Mouse (Mus musculus) forebrain, embryonic 14.5 days (tissue): Measurements from ENCODE around the gene Mgmt. TPM values are rescaled to one million over a fixed set of nuclear protein-coding genes. Genes with fewer than 3 reads are reported as not detected.
A peak's percentile ranks its signal among the peaks of the same experiment; 100 is the strongest.

ENCODE experiments used
- ATAC-seq: fragments of 200-750 bp; cut with Nextera tagmentation; 2 replicates; pipeline ENCODE4 v1.8.0; 2017; ENCODE audit warnings: mild to moderate bottlenecking, moderate library complexity
- DNase-seq: peaks from one replicate; pipeline ENCODE4 v3.0.0-alpha.2; 2015; ENCODE audit warnings: low spot score
- H3K27ac ChIP-seq: fragments of 300-500 bp; sonication (generic); 2 replicates; pipeline ENCODE4 v1.5.1; 2014; ENCODE audit warnings: low read depth, mild to moderate bottlenecking, control low read depth, low read length, moderate library complexity
- H3K27me3 ChIP-seq: fragments of 300-500 bp; sonication (generic); replicated peaks from 2 replicates; pipeline ENCODE4 v1.6.1; 2014; ENCODE audit warnings: low read length, control low read depth, mixed read lengths; ENCODE audit not compliant: control insufficient read depth, insufficient read depth
- H3K36me3 ChIP-seq: fragments of 300-500 bp; sonication (generic); 2 replicates; pipeline ENCODE4 v1.6.1; 2014; ENCODE audit warnings: low read length, control low read depth; ENCODE audit not compliant: control insufficient read depth, insufficient read depth
- H3K4me1 ChIP-seq: fragments of 300-500 bp; sonication (generic); 2 replicates; pipeline ENCODE4 v1.6.1; 2014; ENCODE audit warnings: antibody characterized with exemption, low read length, control low read depth; ENCODE audit not compliant: control insufficient read depth, insufficient read depth
- H3K4me2 ChIP-seq: fragments of 300-500 bp; sonication (generic); 2 replicates; pipeline ENCODE4 v1.6.1; 2014; ENCODE audit warnings: mild to moderate bottlenecking, control low read depth, low read length
- H3K4me3 ChIP-seq: fragments of 300-500 bp; sonication (generic); 2 replicates; pipeline ENCODE4 v1.5.1; 2014; ENCODE audit warnings: low read depth, low read length, control low read depth
- H3K9ac ChIP-seq: fragments of 300-500 bp; sonication (generic); 2 replicates; pipeline ENCODE4 v1.6.1; 2014; ENCODE audit warnings: mild to moderate bottlenecking, low read length, control low read depth, moderate library complexity
- H3K9me3 ChIP-seq: fragments of 300-500 bp; sonication (generic); replicated peaks from 2 replicates; pipeline ENCODE4 v1.6.1; 2016; ENCODE audit warnings: low read length, control low read depth, mixed read lengths; ENCODE audit not compliant: control insufficient read depth
- WGBS: fragments of 180-500 bp; shearing (Covaris S2); extraction: QIAGEN DNeasy Blood & Tissue Kit; methylation state at CpG from one replicate; pipeline ENCODE4 v1.1.7; 2014; 5-methylcytosine and 5-hydroxymethylcytosine counted together
- polyA plus RNA-seq: library from polyadenylated mRNA; unstranded; fragments of >200 nt; fragmentation: Nextera tagmentation; extraction: Ambion mirVana; gene quantifications from 2 replicates; pipeline ENCODE4 v1.2.1, GENCODE M21; 2014

The Mgmt gene
- polyA plus RNA-seq, 1 experiment from 2014 or later = 1.6 TPM

DNA sequence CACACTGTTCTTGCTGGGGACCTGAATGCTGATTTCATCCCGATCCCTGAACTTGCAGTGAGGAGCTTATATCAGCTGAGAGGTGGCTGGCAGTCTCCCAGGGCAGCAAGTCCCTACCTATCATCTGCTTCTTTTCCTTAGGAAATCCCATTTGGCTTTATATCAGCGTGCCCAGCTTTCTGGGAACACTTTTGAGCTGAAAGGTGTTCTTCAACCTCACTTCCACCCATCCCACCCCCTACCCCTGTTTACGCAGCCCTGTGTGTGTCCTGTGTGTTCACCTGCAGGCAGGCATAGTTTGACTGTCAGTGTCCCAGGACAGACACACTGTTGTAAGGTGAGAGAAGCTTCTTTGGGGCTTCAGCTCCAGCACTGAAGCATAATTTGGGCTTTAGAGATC lies 119.0 kb downstream of the Mgmt start:
- H3K4me1 ChIP-seq = no peaks in the 10 kb centered on the region
- no peak for ATAC-seq
- no peaks in the 10 kb centered on the region for H3K36me3 ChIP-seq
- no peak overlapping the region for H3K4me2 ChIP-seq
- no peak overlapping the region for H3K4me3 ChIP-seq
- H3K27me3 ChIP-seq = no peaks in the 10 kb centered on the region
- WGBS = 62% methylated on average over 3 of the region's 3 CpGs
- H3K27ac ChIP-seq = no peak overlapping the region
- DNase-seq = no peak
- H3K9me3 ChIP-seq = no peaks in the 10 kb centered on the region
- no peak overlapping the region for H3K9ac ChIP-seq

DNA sequence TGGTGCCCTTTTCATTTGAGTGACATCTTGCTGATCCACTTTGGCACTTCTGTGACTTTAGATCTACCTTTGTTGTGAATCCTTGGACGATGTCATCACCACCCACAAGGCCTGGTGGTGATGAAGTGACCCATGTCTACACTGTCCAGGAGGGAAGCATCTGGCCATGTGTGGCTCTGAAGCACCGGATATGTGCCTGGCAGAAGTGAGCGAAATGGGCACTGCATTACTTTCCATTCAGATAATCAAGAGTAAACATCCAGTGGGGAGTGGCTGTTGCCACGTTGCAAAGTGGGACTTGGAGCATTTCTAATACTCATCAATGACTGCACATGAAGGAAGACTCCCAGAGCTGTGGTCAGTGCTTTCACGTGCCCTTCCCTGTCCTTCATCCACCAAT lies 124.2 kb downstream of the Mgmt start:
- no peaks in the 10 kb centered on the region for H3K36me3 ChIP-seq
- no peak for ATAC-seq
- no peaks in the 10 kb centered on the region for H3K4me1 ChIP-seq
- no peak for DNase-seq
- H3K9me3 ChIP-seq = no peaks in the 10 kb centered on the region
- H3K27me3 ChIP-seq = 0 out of 2 replicates have a peak, but pooled peaks cover 2% of the 10 kb centered on the region
- no peak overlapping the region for H3K4me2 ChIP-seq
- WGBS = 87% methylated on average over 5 of the region's 5 CpGs
- no peak overlapping the region for H3K4me3 ChIP-seq
- H3K27ac ChIP-seq = no peak overlapping the region
- no peak overlapping the region for H3K9ac ChIP-seq

DNA sequence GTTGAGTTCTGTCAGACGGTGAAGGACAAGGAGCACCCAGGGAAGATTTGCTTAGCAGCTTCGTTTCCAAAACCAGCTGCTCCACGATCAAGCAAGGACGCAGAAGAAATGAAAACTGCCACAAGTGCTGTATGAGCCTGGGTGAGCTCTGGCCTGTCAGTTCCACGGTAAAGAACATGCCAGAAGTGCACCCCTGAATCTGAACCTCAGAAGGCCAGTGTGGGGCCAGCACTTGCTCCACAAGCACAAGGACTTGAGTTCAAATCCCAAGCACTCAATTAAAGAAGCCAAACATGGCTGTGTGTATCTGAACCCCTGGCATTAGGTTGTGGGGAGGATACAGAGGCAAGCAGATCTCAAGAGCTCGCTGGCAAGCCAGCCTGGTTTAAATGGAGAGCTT lies 125.8 kb downstream of the Mgmt start:
- no peaks in the 10 kb centered on the region for H3K36me3 ChIP-seq
- ATAC-seq = no peak
- DNase-seq = no peak
- 0 out of 2 replicates have a peak, but pooled peaks cover 2% of the 10 kb centered on the region for H3K27me3 ChIP-seq
- no peaks in the 10 kb centered on the region for H3K9me3 ChIP-seq
- H3K4me2 ChIP-seq = no peak overlapping the region
- no peak overlapping the region for H3K27ac ChIP-seq
- H3K4me3 ChIP-seq = no peak overlapping the region
- no peak overlapping the region for H3K9ac ChIP-seq
- H3K4me1 ChIP-seq = no peaks in the 10 kb centered on the region
- WGBS = 87% methylated on average over 6 of the region's 6 CpGs

DNA sequence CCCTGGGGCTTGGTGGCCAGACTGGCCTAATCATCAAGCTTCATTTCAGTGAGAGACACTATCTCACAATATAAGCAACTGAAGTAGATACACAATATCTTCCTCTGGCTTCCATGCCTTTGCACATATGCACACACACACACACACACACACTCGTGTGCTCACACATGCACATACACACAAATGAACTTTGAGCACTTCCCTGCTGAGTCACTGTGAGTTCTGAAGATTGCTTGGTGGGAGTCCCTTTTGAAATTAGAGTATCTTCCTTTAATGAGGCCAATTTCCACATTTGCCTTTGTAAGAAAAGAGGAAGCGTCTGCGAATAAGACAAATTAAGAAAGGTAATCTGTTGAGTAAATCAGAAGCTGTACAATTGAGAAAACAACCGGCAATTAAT lies 136.4 kb downstream of the Mgmt start:
- Histone ChIP-seq H3K9ac (no peak overlapping the region), H3K36me3 (no peaks in the 10 kb centered on the region), H3K27me3 (no peaks in the 10 kb centered on the region), H3K4me2 (no peak overlapping the region), H3K27ac (no peak overlapping the region), H3K4me3 (no peak overlapping the region), H3K9me3 (no peaks in the 10 kb centered on the region), H3K4me1 (no peaks in the 10 kb centered on the region)
- no peak for ATAC-seq
- 74% methylated on average over 4 of the region's 4 CpGs for WGBS
- DNase-seq = no peak

DNA sequence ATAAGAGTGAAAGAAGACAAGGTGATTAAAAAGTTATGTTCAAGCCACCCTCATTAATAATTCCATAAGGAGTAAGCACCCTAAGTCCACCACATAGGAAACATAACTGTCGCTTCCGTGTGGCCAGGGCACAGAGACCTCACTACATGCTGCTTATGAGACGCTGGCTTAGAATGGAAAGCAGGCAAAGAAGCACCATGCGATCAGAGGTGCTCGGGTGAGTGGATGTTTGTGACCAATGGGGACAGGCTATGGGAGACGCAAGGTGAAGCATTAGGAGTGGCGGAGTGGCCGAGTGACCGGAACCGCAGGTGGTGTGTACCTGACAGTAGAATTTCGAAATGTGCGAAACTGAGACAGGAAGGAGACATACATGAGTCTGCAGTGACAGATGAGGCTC lies 138.8 kb downstream of the Mgmt start:
- no peaks in the 10 kb centered on the region for H3K36me3 ChIP-seq
- no peaks in the 10 kb centered on the region for H3K27me3 ChIP-seq
- H3K4me3 ChIP-seq = no peak overlapping the region
- no peak overlapping the region for H3K4me2 ChIP-seq
- no peak overlapping the region for H3K27ac ChIP-seq
- DNase-seq = no peak
- no peaks in the 10 kb centered on the region for H3K9me3 ChIP-seq
- H3K4me1 ChIP-seq = peaks cover 3% of the 10 kb centered on the region
- no peak overlapping the region for H3K9ac ChIP-seq
- 97% methylated on average over 12 of the region's 12 CpGs for WGBS
- no peak for ATAC-seq

DNA sequence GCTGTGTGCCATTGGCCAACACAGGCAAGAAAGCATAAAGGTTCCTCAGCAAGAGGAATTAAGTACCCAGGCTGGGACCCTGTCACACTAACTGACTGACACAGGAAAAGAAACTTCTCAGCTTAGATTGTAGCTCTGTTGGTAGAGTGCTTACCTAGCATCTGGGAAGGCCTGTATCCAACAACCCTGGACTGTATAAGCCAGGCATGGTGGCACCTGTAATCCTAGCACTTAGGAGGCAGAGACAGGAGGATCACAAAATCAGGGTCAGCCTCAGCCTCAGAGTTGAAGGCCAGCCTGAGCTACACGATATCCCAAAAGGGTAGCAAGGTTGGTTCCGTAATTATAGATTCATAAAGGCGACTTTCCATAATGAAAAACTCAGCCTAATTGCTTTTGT lies 140.6 kb downstream of the Mgmt start:
- DNase-seq = no peak
- Histone ChIP-seq H3K4me2 (no peak overlapping the region), H3K4me1 (peaks cover 7% of the 10 kb centered on the region), H3K27ac (no peak overlapping the region), H3K4me3 (no peak overlapping the region), H3K36me3 (no peaks in the 10 kb centered on the region), H3K9ac (no peak overlapping the region), H3K27me3 (no peaks in the 10 kb centered on the region), H3K9me3 (no peaks in the 10 kb centered on the region)
- WGBS = 94% methylated on average over 3 of the region's 3 CpGs
- ATAC-seq = no peak

DNA sequence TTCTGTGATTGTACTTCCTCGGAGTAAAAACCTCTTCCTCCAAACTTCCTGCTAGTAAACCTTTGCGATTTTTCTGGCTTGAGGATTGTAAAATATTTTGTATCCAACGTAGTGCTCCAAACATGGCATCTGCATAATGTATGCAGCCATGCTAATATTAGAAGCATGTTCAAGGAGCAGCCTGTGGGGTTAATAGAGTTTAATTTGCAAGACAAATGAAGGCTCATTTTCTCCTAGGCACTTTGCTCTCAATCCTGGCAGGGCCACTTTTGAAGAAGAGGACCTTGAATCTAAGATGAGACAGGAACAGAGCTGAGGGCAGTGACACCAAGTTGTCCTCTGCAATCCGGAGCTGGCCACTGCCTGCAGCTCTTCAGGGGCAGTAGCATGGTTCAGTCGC lies 141.5 kb downstream of the Mgmt start:
- DNase-seq (peak; percentile 46), ATAC-seq (no peak)
- Histone ChIP-seq H3K4me2 (no peak overlapping the region), H3K4me1 (peaks cover 7% of the 10 kb centered on the region), H3K27ac (no peak overlapping the region), H3K9ac (no peak overlapping the region), H3K27me3 (no peaks in the 10 kb centered on the region), H3K36me3 (no peaks in the 10 kb centered on the region), H3K9me3 (no peaks in the 10 kb centered on the region), H3K4me3 (no peak overlapping the region)
- whole genome bisulfite sequencing = 43% methylated on average over 5 of the region's 5 CpGs

DNA sequence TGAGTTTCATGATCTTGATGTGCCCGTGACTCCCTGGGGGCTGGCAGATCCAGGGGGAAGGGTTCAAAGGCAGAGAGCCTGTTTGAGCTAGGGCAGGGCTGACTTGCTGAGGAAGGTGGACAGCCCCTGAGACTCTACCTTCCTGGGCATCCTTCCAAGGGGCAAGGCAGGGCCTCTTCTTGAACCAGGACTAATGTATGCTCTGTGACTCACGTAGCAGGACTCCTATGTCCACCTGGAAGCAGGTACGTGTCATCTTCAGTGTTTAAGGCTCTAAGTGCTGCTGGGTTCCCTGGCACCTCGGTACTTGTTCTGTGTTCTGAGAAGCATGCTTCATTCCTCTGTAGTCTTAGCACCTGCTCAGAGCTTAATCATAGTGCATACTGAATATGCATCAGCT lies 143.1 kb downstream of the Mgmt start:
- no peak for ATAC-seq
- no peak overlapping the region for H3K4me3 ChIP-seq
- H3K27me3 ChIP-seq = no peaks in the 10 kb centered on the region
- H3K9me3 ChIP-seq = no peaks in the 10 kb centered on the region
- no peaks in the 10 kb centered on the region for H3K36me3 ChIP-seq
- peaks cover 7% of the 10 kb centered on the region for H3K4me1 ChIP-seq
- 79% methylated on average over 4 of the region's 4 CpGs for WGBS
- H3K27ac ChIP-seq = no peak overlapping the region
- no peak overlapping the region for H3K9ac ChIP-seq
- H3K4me2 ChIP-seq = no peak overlapping the region
- DNase-seq = no peak

DNA sequence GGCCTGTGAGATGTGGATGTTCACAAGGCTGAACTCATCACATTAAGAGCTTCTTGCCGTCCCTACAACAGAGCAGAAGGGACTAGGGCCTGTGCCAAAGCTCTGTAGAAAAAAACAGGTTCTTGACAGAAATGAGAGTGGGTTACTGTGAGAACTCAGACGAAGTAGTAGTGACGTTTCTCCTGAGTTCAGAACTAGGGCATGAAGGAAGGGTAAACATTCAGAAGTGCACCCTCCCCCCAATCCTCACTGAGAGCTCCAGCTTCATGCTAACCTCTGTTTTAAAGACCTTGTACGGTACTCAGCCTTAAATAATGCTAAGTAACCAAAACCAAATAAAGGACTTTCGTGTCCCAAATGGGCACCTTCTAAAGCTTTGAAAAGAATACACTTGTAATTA lies 143.5 kb downstream of the Mgmt start:
- H3K9me3 ChIP-seq = no peaks in the 10 kb centered on the region
- H3K27ac ChIP-seq = no peak overlapping the region
- no peak overlapping the region for H3K4me3 ChIP-seq
- 42% methylated on average over 5 of the region's 5 CpGs for WGBS
- H3K9ac ChIP-seq = no peak overlapping the region
- no peak for ATAC-seq
- no peaks in the 10 kb centered on the region for H3K27me3 ChIP-seq
- no peaks in the 10 kb centered on the region for H3K36me3 ChIP-seq
- H3K4me2 ChIP-seq = no peak overlapping the region
- peaks cover 7% of the 10 kb centered on the region for H3K4me1 ChIP-seq
- peak; percentile 37 for DNase-seq
